Mouse (Mus musculus) cerebellum, adult 2 months (tissue): ENCODE data around the gene Flywch2.

ENCODE experiments used
- CTCF ChIP-seq: fragments of 200-500 bp; IDR thresholded peaks from 2 replicates; pipeline ENCODE4 v1.5.1; 2011; ENCODE audit warnings: low read depth, mild to moderate bottlenecking, control low read depth, low read length, moderate library complexity, borderline replicate concordance; ENCODE audit not compliant: insufficient read depth
- POLR2A ChIP-seq: fragments of 200-500 bp; IDR thresholded peaks from 2 replicates; pipeline ENCODE4 v1.6.1; 2011; ENCODE audit warnings: low read length, control low read depth, borderline replicate concordance; ENCODE audit not compliant: insufficient read depth

GRCm38 (mm10) chr17:23746767-23747166, 39.1 kb downstream of the Flywch2 start:
- no peak for TF ChIP-seq POLR2A
- TF ChIP-seq CTCF, result no peak
